Mouse (Mus musculus): ENCODE measurements around the gene Copz2. TPM values are rescaled to one million over a fixed set of nuclear protein-coding genes. Genes with fewer than 3 reads are reported as not detected.

The Copz2 gene
- polyA plus RNA-seq, 1 experiment from 2014 or later, result 44.8 TPM

- ATAC-seq (ENCODE audit: insufficient read depth, low FRiP score, low TSS enrichment) (no peak), DNase-seq (ENCODE audit: low spot score) (no peak)
- H3K4me2 ChIP-seq (ENCODE audit: low read depth), result no peak overlapping the region
- no peak overlapping the region for H3K9ac ChIP-seq (ENCODE audit: low read length)
- H3K4me1 ChIP-seq (ENCODE audit: control insufficient read depth, insufficient read depth, low read length), result peaks cover 11% of the 10 kb centered on the region
- H3K27ac ChIP-seq (ENCODE audit: low read depth, low read length), result no peak overlapping the region
- no peaks in the 10 kb centered on the region for H3K27me3 ChIP-seq (ENCODE audit: control insufficient read depth, insufficient read depth, low read length)
- WGBS, result 94% methylated on average over 3 of the region's 3 CpGs
- H3K9me3 ChIP-seq (ENCODE audit: control insufficient read depth, low read length), result no peaks in the 10 kb centered on the region
- H3K36me3 ChIP-seq (ENCODE audit: control insufficient read depth, insufficient read depth, low read length), result no peaks in the 10 kb centered on the region; the same call in 1 of the 2 replicates
- H3K4me3 ChIP-seq (ENCODE audit: low read depth, low read length), result no peak overlapping the region
Observed at GRCm38 (mm10) chr11:96832541-96832940, 17.1 kb upstream of the Copz2 start.

- Histone ChIP-seq H3K9me3 (ENCODE audit: control insufficient read depth, low read length) (no peaks in the 10 kb centered on the region), H3K9ac (ENCODE audit: low read length) (no peak overlapping the region), H3K27me3 (ENCODE audit: control insufficient read depth, insufficient read depth, low read length) (no peaks in the 10 kb centered on the region), H3K4me3 (ENCODE audit: low read depth, low read length) (no peak overlapping the region), H3K4me2 (ENCODE audit: low read depth) (no peak overlapping the region), H3K4me1 (ENCODE audit: control insufficient read depth, insufficient read depth, low read length) (peaks cover 11% of the 10 kb centered on the region), H3K36me3 (ENCODE audit: control insufficient read depth, insufficient read depth, low read length) (no peaks in the 10 kb centered on the region; the same call in 1 of the 2 replicates), H3K27ac (ENCODE audit: low read depth, low read length) (no peak overlapping the region)
- ATAC-seq (ENCODE audit: insufficient read depth, low FRiP score, low TSS enrichment) (no peak), DNase-seq (ENCODE audit: low spot score) (no peak)
- WGBS, result 68% methylated on average over 2 of the region's 2 CpGs
Observed at GRCm38 (mm10) chr11:96832973-96833372, 16.7 kb upstream of the Copz2 start.

GRCm38 (mm10) chr11:96834127-96834526, 15.5 kb upstream of the Copz2 start:
- no peak overlapping the region for H3K9ac ChIP-seq (ENCODE audit: low read length)
- no peaks in the 10 kb centered on the region; the same call in 1 of the 2 replicates for H3K4me1 ChIP-seq (ENCODE audit: control insufficient read depth, insufficient read depth, low read length)
- H3K4me2 ChIP-seq (ENCODE audit: low read depth), result no peak overlapping the region
- no peaks in the 10 kb centered on the region; the same call in 1 of the 2 replicates for H3K36me3 ChIP-seq (ENCODE audit: control insufficient read depth, insufficient read depth, low read length)
- H3K4me3 ChIP-seq (ENCODE audit: low read depth, low read length), result no peak overlapping the region
- 100% methylated on average over 1 of the region's 1 CpGs for WGBS
- no peaks in the 10 kb centered on the region for H3K9me3 ChIP-seq (ENCODE audit: control insufficient read depth, low read length)
- no peaks in the 10 kb centered on the region for H3K27me3 ChIP-seq (ENCODE audit: control insufficient read depth, insufficient read depth, low read length)
- no peak for ATAC-seq (ENCODE audit: insufficient read depth, low FRiP score, low TSS enrichment)
- no peak for DNase-seq (ENCODE audit: low spot score)
- H3K27ac ChIP-seq (ENCODE audit: low read depth, low read length), result no peak overlapping the region

GRCm38 (mm10) chr11:96837298-96837697, 12.4 kb upstream of the Copz2 start:
- Histone ChIP-seq H3K36me3 (ENCODE audit: control insufficient read depth, insufficient read depth, low read length) (no peaks in the 10 kb centered on the region; the same call in 1 of the 2 replicates), H3K27me3 (ENCODE audit: control insufficient read depth, insufficient read depth, low read length) (no peaks in the 10 kb centered on the region), H3K9ac (ENCODE audit: low read length) (no peak overlapping the region), H3K4me3 (ENCODE audit: low read depth, low read length) (no peak overlapping the region), H3K4me2 (ENCODE audit: low read depth) (no peak overlapping the region), H3K4me1 (ENCODE audit: control insufficient read depth, insufficient read depth, low read length) (no peaks in the 10 kb centered on the region), H3K27ac (ENCODE audit: low read depth, low read length) (no peak overlapping the region), H3K9me3 (ENCODE audit: control insufficient read depth, low read length) (no peaks in the 10 kb centered on the region)
- DNase-seq (ENCODE audit: low spot score), result no peak
- 30% methylated on average over 9 of the region's 9 CpGs for WGBS
- ATAC-seq (ENCODE audit: insufficient read depth, low FRiP score, low TSS enrichment), result no peak

GRCm38 (mm10) chr11:96838341-96838740, 11.3 kb upstream of the Copz2 start:
- Histone ChIP-seq H3K36me3 (ENCODE audit: control insufficient read depth, insufficient read depth, low read length) (no peaks in the 10 kb centered on the region; the same call in 1 of the 2 replicates), H3K4me1 (ENCODE audit: control insufficient read depth, insufficient read depth, low read length) (no peaks in the 10 kb centered on the region), H3K27ac (ENCODE audit: low read depth, low read length) (no peak overlapping the region), H3K4me2 (ENCODE audit: low read depth) (no peak overlapping the region), H3K27me3 (ENCODE audit: control insufficient read depth, insufficient read depth, low read length) (no peaks in the 10 kb centered on the region), H3K9ac (ENCODE audit: low read length) (no peak overlapping the region), H3K9me3 (ENCODE audit: control insufficient read depth, low read length) (no peaks in the 10 kb centered on the region), H3K4me3 (ENCODE audit: low read depth, low read length) (no peak overlapping the region)
- no peak for DNase-seq (ENCODE audit: low spot score)
- ATAC-seq (ENCODE audit: insufficient read depth, low FRiP score, low TSS enrichment), result no peak
- 73% methylated on average over 4 of the region's 4 CpGs for WGBS

- no peak overlapping the region for H3K27ac ChIP-seq (ENCODE audit: low read depth, low read length)
- H3K4me1 ChIP-seq (ENCODE audit: control insufficient read depth, insufficient read depth, low read length), result no peaks in the 10 kb centered on the region
- no peaks in the 10 kb centered on the region; the same call in 1 of the 2 replicates for H3K36me3 ChIP-seq (ENCODE audit: control insufficient read depth, insufficient read depth, low read length)
- H3K4me2 ChIP-seq (ENCODE audit: low read depth), result no peak overlapping the region
- ATAC-seq (ENCODE audit: insufficient read depth, low FRiP score, low TSS enrichment) (no peak), DNase-seq (ENCODE audit: low spot score) (no peak)
- 81% methylated on average over 7 of the region's 7 CpGs for WGBS
- H3K9ac ChIP-seq (ENCODE audit: low read length), result no peak overlapping the region
- no peaks in the 10 kb centered on the region for H3K9me3 ChIP-seq (ENCODE audit: control insufficient read depth, low read length)
- no peak overlapping the region for H3K4me3 ChIP-seq (ENCODE audit: low read depth, low read length)
- no peaks in the 10 kb centered on the region for H3K27me3 ChIP-seq (ENCODE audit: control insufficient read depth, insufficient read depth, low read length)
Observed at GRCm38 (mm10) chr11:96839428-96839827, 10.2 kb upstream of the Copz2 start.

GRCm38 (mm10) chr11:96839877-96840276, 9.8 kb upstream of the Copz2 start:
- ATAC-seq (ENCODE audit: insufficient read depth, low FRiP score, low TSS enrichment) (no peak), DNase-seq (ENCODE audit: low spot score) (no peak)
- 73% methylated on average over 3 of the region's 3 CpGs for WGBS
- no peaks in the 10 kb centered on the region for H3K9me3 ChIP-seq (ENCODE audit: control insufficient read depth, low read length)
- H3K27me3 ChIP-seq (ENCODE audit: control insufficient read depth, insufficient read depth, low read length), result no peaks in the 10 kb centered on the region
- no peak overlapping the region for H3K9ac ChIP-seq (ENCODE audit: low read length)
- no peak overlapping the region for H3K27ac ChIP-seq (ENCODE audit: low read depth, low read length)
- no peaks in the 10 kb centered on the region for H3K4me1 ChIP-seq (ENCODE audit: control insufficient read depth, insufficient read depth, low read length)
- H3K36me3 ChIP-seq (ENCODE audit: control insufficient read depth, insufficient read depth, low read length), result no peaks in the 10 kb centered on the region; the same call in 1 of the 2 replicates
- no peak overlapping the region for H3K4me2 ChIP-seq (ENCODE audit: low read depth)
- no peak overlapping the region for H3K4me3 ChIP-seq (ENCODE audit: low read depth, low read length)

- no peaks in the 10 kb centered on the region for H3K9me3 ChIP-seq (ENCODE audit: control insufficient read depth, low read length)
- WGBS, result 51% methylated on average over 8 of the region's 8 CpGs
- no peak overlapping the region for H3K4me2 ChIP-seq (ENCODE audit: low read depth)
- no peak for ATAC-seq (ENCODE audit: insufficient read depth, low FRiP score, low TSS enrichment)
- H3K27ac ChIP-seq (ENCODE audit: low read depth, low read length), result 0 out of 2 replicates have a peak overlapping the region, but pooled peaks have one; percentile 14
- H3K4me3 ChIP-seq (ENCODE audit: low read depth, low read length), result no peak overlapping the region
- H3K9ac ChIP-seq (ENCODE audit: low read length), result no peak overlapping the region
- no peaks in the 10 kb centered on the region for H3K4me1 ChIP-seq (ENCODE audit: control insufficient read depth, insufficient read depth, low read length)
- DNase-seq (ENCODE audit: low spot score), result no peak
- no peaks in the 10 kb centered on the region; the same call in 1 of the 2 replicates for H3K36me3 ChIP-seq (ENCODE audit: control insufficient read depth, insufficient read depth, low read length)
- H3K27me3 ChIP-seq (ENCODE audit: control insufficient read depth, insufficient read depth, low read length), result no peaks in the 10 kb centered on the region
Observed at GRCm38 (mm10) chr11:96840290-96840689, 9.4 kb upstream of the Copz2 start.

GRCm38 (mm10) chr11:96843627-96844026, 6.0 kb upstream of the Copz2 start:
- no peak overlapping the region for H3K4me3 ChIP-seq (ENCODE audit: low read depth, low read length)
- no peaks in the 10 kb centered on the region for H3K9me3 ChIP-seq (ENCODE audit: control insufficient read depth, low read length)
- no peak for DNase-seq (ENCODE audit: low spot score)
- ATAC-seq (ENCODE audit: insufficient read depth, low FRiP score, low TSS enrichment), result no peak
- H3K27me3 ChIP-seq (ENCODE audit: control insufficient read depth, insufficient read depth, low read length), result no peaks in the 10 kb centered on the region
- 65% methylated on average over 3 of the region's 3 CpGs for WGBS
- no peak overlapping the region for H3K4me2 ChIP-seq (ENCODE audit: low read depth)
- H3K27ac ChIP-seq (ENCODE audit: low read depth, low read length), result no peak overlapping the region
- H3K4me1 ChIP-seq (ENCODE audit: control insufficient read depth, insufficient read depth, low read length), result no peaks in the 10 kb centered on the region
- no peak overlapping the region for H3K9ac ChIP-seq (ENCODE audit: low read length)
- H3K36me3 ChIP-seq (ENCODE audit: control insufficient read depth, insufficient read depth, low read length), result no peaks in the 10 kb centered on the region
